Mouse (Mus musculus) heart, postnatal 4 days (tissue): ENCODE results near the gene Gm9117. TPM values are rescaled to one million over a fixed set of nuclear protein-coding genes. Genes with fewer than 3 reads are reported as not detected.
"Not testable (repeated sequence)": the region's sequence is repeated elsewhere in the genome, so short reads cannot be mapped to it uniquely, and the experiment has no call there.

Experiments
- DNase-seq: peaks from one replicate; pipeline ENCODE4 v3.0.0; 2021
- total RNA-seq, 2 experiments: library from RNA; stranded (reverse); gene quantifications; 2 replicates each; pipeline ENCODE4 v1.2.3; 2021

The Gm9117 gene
- not detected for total RNA-seq

GRCm38 (mm10) chr3:93943443-93943842 lies at the start of gene Gm9117:
Gene Gm9117 (minus strand): TSS chr3:93943543.
- DNase-seq: not testable (repeated sequence)

DNA sequence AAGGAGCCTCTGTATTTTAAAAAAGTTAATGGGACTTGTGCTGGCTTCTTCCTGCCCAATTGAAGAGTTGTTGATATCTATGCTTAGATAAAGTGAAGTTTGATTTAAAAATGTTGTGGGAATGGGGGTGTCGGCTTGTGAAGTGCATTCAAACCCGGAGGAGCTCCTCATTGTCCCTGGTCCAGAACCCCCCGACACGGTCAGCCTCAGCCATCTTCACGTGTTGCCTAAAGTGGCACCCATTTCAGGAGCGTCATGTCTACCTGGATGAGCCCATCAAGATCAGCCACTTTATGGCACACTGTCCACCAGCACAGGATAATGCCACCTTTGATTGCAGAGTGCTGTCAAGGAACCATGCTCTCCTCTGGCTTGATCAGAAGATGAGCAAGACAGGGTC lies 25.6 kb upstream of the Gm9117 start:
- DNase-seq: not testable (repeated sequence)

- not testable (repeated sequence) for DNase-seq
Measured at GRCm38 (mm10) chr3:93961214-93961613, 17.9 kb upstream of the Gm9117 start, which contains the start of gene Tdpoz5. Gene Tdpoz5 (minus strand): TSS chr3:93961314.

GRCm38 (mm10) chr3:93938386-93938785 lies 5.0 kb downstream of the Gm9117 start:
- not testable (repeated sequence) for DNase-seq

Other genes with a start within 250 kb of the Gm9117 start
- gene Gm5773, start 170.5 kb downstream of the Gm9117 start, total RNA-seq: not detected
- not detected for gene Tdpoz4, start 147.1 kb downstream of the Gm9117 start, total RNA-seq
- gene Tdpoz3, start 117.5 kb downstream of the Gm9117 start, total RNA-seq: not detected
- not detected for gene Tdpoz5, start 17.8 kb upstream of the Gm9117 start, total RNA-seq
- not detected for gene Gm9125, start 111.3 kb upstream of the Gm9117 start, total RNA-seq
- gene Gm10697, start 129.1 kb upstream of the Gm9117 start, total RNA-seq: not detected
- gene Gm10696, start 234.7 kb upstream of the Gm9117 start, total RNA-seq: not detected